In the genomic region with DNA sequence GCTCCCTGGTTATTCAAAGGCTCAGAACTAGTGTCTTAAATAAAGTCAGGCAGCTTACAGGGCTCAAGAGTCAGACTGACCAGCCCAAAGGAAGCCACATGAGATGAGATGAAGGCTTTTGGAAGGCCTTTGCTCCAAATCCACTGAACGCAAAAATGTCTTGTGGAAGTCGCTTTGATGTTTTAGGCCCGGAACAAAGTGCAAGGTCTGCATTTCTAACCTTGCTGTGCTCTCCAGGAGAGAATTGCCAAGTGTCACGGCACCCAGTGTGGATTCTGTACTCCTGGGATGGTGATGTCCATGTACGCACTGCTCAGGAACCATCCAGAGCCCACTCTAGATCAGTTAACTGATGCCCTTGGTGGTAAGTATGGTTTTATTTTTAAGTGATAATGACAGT, we compare ENCODE assay signal across 28 mouse cellular contexts. TPM values are rescaled to one million over a fixed set of nuclear protein-coding genes. Genes with fewer than 3 reads are reported as not detected.
DNase-seq lines count a peak whose midpoint lies in the region; ATAC-seq and TF ChIP-seq lines count a peak whose summit lies in the region.
"Had no signal": no experiment of that assay in that cellular context is flagged by ENCODE, and none has a peak within 500 bp of the region (broad histone marks: within the 10 kb centered on the region; RNA-seq: fewer than 3 reads in every experiment).

No protein-coding gene starts in this region.

- no peaks in the 10 kb centered on the region for H3K9me3 ChIP-seq in forebrain, embryonic 11.5 days (ENCODE audit: control insufficient read depth, low read length)
- no peaks in the 10 kb centered on the region for H3K9me3 ChIP-seq in forebrain, embryonic 15.5 days
- no peaks in the 10 kb centered on the region for H3K9me3 ChIP-seq in kidney, embryonic 15.5 days (replicated peaks)
- no peaks in the 10 kb centered on the region for H3K9me3 ChIP-seq in kidney, embryonic 14.5 days (ENCODE audit: control insufficient read depth, low read length)
- H3K9me3 ChIP-seq: embryonic facial prominence, embryonic 10.5 days; embryonic facial prominence, embryonic 13.5 days; forebrain, embryonic 13.5 days; heart, embryonic 10.5 days; heart, embryonic 13.5 days had no signal

- ATAC-seq in forebrain, embryonic 11.5 days (replicated peaks; ENCODE audit: low FRiP score): no peak
- no peak for ATAC-seq in forebrain, embryonic 15.5 days (replicated peaks)
- no peak for ATAC-seq in kidney, embryonic 15.5 days (replicated peaks; ENCODE audit: low FRiP score)
- ATAC-seq in kidney, embryonic 14.5 days (ENCODE audit: low FRiP score, low TSS enrichment): no peak
- ATAC-seq: activated CD4-positive, CD25-positive, alpha-beta regulatory T cell, adult 4 months; forebrain, embryonic 13.5 days; forebrain, postnatal 0 days; hindbrain, postnatal 0 days had no signal

- TF ChIP-seq POLR2A in kidney, adult 2 months (IDR thresholded peaks at IDR 0.05; ENCODE audit: low read depth, low read length): no peak

- H3K27ac ChIP-seq in forebrain, embryonic 11.5 days (ENCODE audit: low read depth, low read length): no peak overlapping the region
- H3K27ac ChIP-seq in forebrain, embryonic 15.5 days (replicated peaks): no peak overlapping the region
- H3K27ac ChIP-seq in kidney, adult 2 months (ENCODE audit: insufficient read depth, low read depth, low read length): no peak overlapping the region
- no peak overlapping the region for H3K27ac ChIP-seq in kidney, embryonic 15.5 days
- no peak overlapping the region for H3K27ac ChIP-seq in kidney, embryonic 14.5 days (ENCODE audit: low read depth, low read length)
- H3K27ac ChIP-seq: embryonic facial prominence, embryonic 10.5 days; embryonic facial prominence, embryonic 13.5 days; forebrain, embryonic 13.5 days; gastrocnemius, adult 2 months; heart, embryonic 10.5 days; heart, embryonic 13.5 days; hindbrain, embryonic 14.5 days; hindbrain, postnatal 0 days had no signal

- H3K4me2 ChIP-seq in forebrain, embryonic 11.5 days (ENCODE audit: low read depth, low read length, severe bottlenecking): no peak overlapping the region
- H3K4me2 ChIP-seq in forebrain, embryonic 15.5 days (replicated peaks): no peak overlapping the region
- H3K4me2 ChIP-seq in kidney, embryonic 15.5 days: no peak overlapping the region
- H3K4me2 ChIP-seq in kidney, embryonic 14.5 days (replicated peaks; ENCODE audit: low read depth, low read length): no peak overlapping the region
- H3K4me2 ChIP-seq: embryonic facial prominence, embryonic 13.5 days; forebrain, embryonic 13.5 days; heart, embryonic 13.5 days; hindbrain, embryonic 14.5 days had no signal

- no peaks in the 10 kb centered on the region; the same call in 1 of the 2 replicates for H3K4me1 ChIP-seq in forebrain, embryonic 11.5 days (replicated peaks; ENCODE audit: control insufficient read depth, insufficient read depth, low read length)
- peaks cover 13% of the 10 kb centered on the region for H3K4me1 ChIP-seq in forebrain, embryonic 15.5 days
- no peaks in the 10 kb centered on the region for H3K4me1 ChIP-seq in kidney, adult 2 months (ENCODE audit: control insufficient read depth, insufficient read depth, low read length)
- no peaks in the 10 kb centered on the region for H3K4me1 ChIP-seq in kidney, embryonic 15.5 days
- H3K4me1 ChIP-seq in kidney, embryonic 14.5 days (ENCODE audit: control insufficient read depth, insufficient read depth, low read length): no peaks in the 10 kb centered on the region
- H3K4me1 ChIP-seq: embryonic facial prominence, embryonic 10.5 days; embryonic facial prominence, embryonic 13.5 days; heart, embryonic 10.5 days; heart, embryonic 13.5 days had no signal

- WGBS in forebrain, embryonic 11.5 days: 86% methylated on average over 5 of the region's 5 CpGs
- WGBS in forebrain, embryonic 15.5 days: 89% methylated on average over 5 of the region's 5 CpGs
- 89% methylated on average over 5 of the region's 5 CpGs for WGBS in kidney, adult 2 months
- 86% methylated on average over 5 of the region's 5 CpGs for WGBS in kidney, embryonic 15.5 days
- 90% methylated on average over 5 of the region's 5 CpGs for WGBS in kidney, embryonic 14.5 days

- no peak overlapping the region for H3K4me3 ChIP-seq in forebrain, embryonic 11.5 days (ENCODE audit: low read depth, low read length)
- no peak overlapping the region for H3K4me3 ChIP-seq in forebrain, embryonic 15.5 days
- H3K4me3 ChIP-seq in kidney, adult 2 months (ENCODE audit: insufficient read depth, low read depth, low read length): no peak overlapping the region
- no peak overlapping the region for H3K4me3 ChIP-seq in kidney, embryonic 15.5 days (replicated peaks)
- H3K4me3 ChIP-seq in kidney, embryonic 14.5 days (ENCODE audit: low read length): no peak overlapping the region
- H3K4me3 ChIP-seq: embryonic facial prominence, embryonic 10.5 days; embryonic facial prominence, embryonic 13.5 days; erythroblast, embryonic 14.5 days; forebrain, embryonic 13.5 days; gastrocnemius, adult 2 months; heart, embryonic 10.5 days; heart, embryonic 13.5 days had no signal

- no peaks in the 10 kb centered on the region for H3K27me3 ChIP-seq in forebrain, embryonic 11.5 days (ENCODE audit: control insufficient read depth, insufficient read depth, low read length)
- no peaks in the 10 kb centered on the region for H3K27me3 ChIP-seq in forebrain, embryonic 15.5 days
- H3K27me3 ChIP-seq in kidney, adult 2 months (replicated peaks; ENCODE audit: control insufficient read depth, insufficient read depth, low read length): no peaks in the 10 kb centered on the region
- H3K27me3 ChIP-seq in kidney, embryonic 15.5 days: no peaks in the 10 kb centered on the region
- H3K27me3 ChIP-seq in kidney, embryonic 14.5 days (ENCODE audit: control insufficient read depth, insufficient read depth, low read length): no peaks in the 10 kb centered on the region
- H3K27me3 ChIP-seq: embryonic facial prominence, embryonic 13.5 days; forebrain, embryonic 13.5 days; heart, embryonic 13.5 days had no signal

- no peaks in the 10 kb centered on the region for H3K36me3 ChIP-seq in forebrain, embryonic 11.5 days (ENCODE audit: control insufficient read depth, insufficient read depth, low read length)
- no peaks in the 10 kb centered on the region for H3K36me3 ChIP-seq in forebrain, embryonic 15.5 days
- H3K36me3 ChIP-seq in kidney, adult 2 months (ENCODE audit: control insufficient read depth, insufficient read depth, low read length): no peaks in the 10 kb centered on the region
- no peaks in the 10 kb centered on the region for H3K36me3 ChIP-seq in kidney, embryonic 15.5 days
- H3K36me3 ChIP-seq in kidney, embryonic 14.5 days (ENCODE audit: control insufficient read depth, insufficient read depth, low read length): no peaks in the 10 kb centered on the region
- H3K36me3 ChIP-seq: embryonic facial prominence, embryonic 10.5 days; embryonic facial prominence, embryonic 13.5 days; heart, embryonic 10.5 days; heart, embryonic 13.5 days had no signal

- DNase-seq in forebrain, embryonic 11.5 days (ENCODE audit: low spot score): peak; percentile 31
- peak; percentile 57 for DNase-seq in kidney, adult 2 months
- peak; percentile 14 to 46 for DNase-seq in kidney, postnatal 25 days
- DNase-seq: adrenal gland, adult 8-10 months; adrenal gland, postnatal 25 days; cerebellum, adult 11-12 months; cerebellum, adult 8-10 months; cerebellum, postnatal 10 days; cerebellum, postnatal 36 days; embryo, embryonic 11 days; forebrain, postnatal 0 days; gastrocnemius, adult 2 months; gastrocnemius, postnatal 14 days; heart, adult 18-20 months; heart, postnatal 14 days; heart, postnatal 4 days had no signal

- TF ChIP-seq CTCF in kidney, adult 2 months (conservative IDR thresholded peaks at IDR 0.05; ENCODE audit: insufficient read depth, insufficient read length, low read depth, low read length): no peak

- H3K9ac ChIP-seq in forebrain, embryonic 11.5 days (ENCODE audit: low read length): no peak overlapping the region
- no peak overlapping the region for H3K9ac ChIP-seq in forebrain, embryonic 15.5 days (replicated peaks)
- H3K9ac ChIP-seq in kidney, embryonic 15.5 days: no peak overlapping the region
- no peak overlapping the region for H3K9ac ChIP-seq in kidney, embryonic 14.5 days (ENCODE audit: low read depth, low read length)
- H3K9ac ChIP-seq: embryonic facial prominence, embryonic 13.5 days; forebrain, embryonic 13.5 days; forebrain, postnatal 0 days; heart, embryonic 13.5 days; hindbrain, embryonic 14.5 days had no signal

RNA-seq across cellular contexts. Expression of a gene that starts 19.4 kb away (rescaled TPM):
- 0.12 and 0.16 TPM in 2 replicates for polyA plus RNA-seq in forebrain, embryonic 11.5 days (2014; fragmentation: Nextera tagmentation; extraction: Ambion mirVana)
- 0.24 and 0.27 TPM in 2 replicates for polyA plus RNA-seq in forebrain, embryonic 15.5 days (2015; fragmentation: Nextera tagmentation; extraction: Ambion mirVana)
- polyA plus RNA-seq in kidney, adult 2 months (2012; rRNA removed): 1.3 and 1.8 TPM in 2 replicates
- polyA plus RNA-seq in kidney, embryonic 15.5 days (2015; fragmentation: Nextera tagmentation; extraction: Ambion mirVana): 0.30 and 0.32 TPM in 2 replicates
- 0.11 and 0.23 TPM in 2 replicates for polyA plus RNA-seq in kidney, embryonic 14.5 days (2014; fragmentation: Nextera tagmentation; extraction: Ambion mirVana)
- polyA plus RNA-seq: activated CD4-positive, CD25-positive, alpha-beta regulatory T cell, adult 4 months; erythroblast, embryonic 14.5 days had no signal

RNA-seq across cellular contexts. Expression of a gene that starts 30.4 kb away (rescaled TPM):
- polyA plus RNA-seq in forebrain, embryonic 11.5 days (2014; fragmentation: Nextera tagmentation; extraction: Ambion mirVana): 19.5 TPM in 2 replicates
- polyA plus RNA-seq in forebrain, embryonic 15.5 days (2015; fragmentation: Nextera tagmentation; extraction: Ambion mirVana): 30.0 and 30.7 TPM in 2 replicates
- 4.3 and 4.8 TPM in 2 replicates for polyA plus RNA-seq in kidney, adult 2 months (2012; rRNA removed)
- 15.8 and 16.6 TPM in 2 replicates for polyA plus RNA-seq in kidney, embryonic 15.5 days (2015; fragmentation: Nextera tagmentation; extraction: Ambion mirVana)
- 10.3 and 16.1 TPM in 2 replicates for polyA plus RNA-seq in kidney, embryonic 14.5 days (2014; fragmentation: Nextera tagmentation; extraction: Ambion mirVana)

RNA-seq across cellular contexts. Expression of a gene that starts 53.4 kb away (rescaled TPM):
- polyA plus RNA-seq in forebrain, embryonic 11.5 days (2014; fragmentation: Nextera tagmentation; extraction: Ambion mirVana): 28.0 and 31.0 TPM in 2 replicates
- polyA plus RNA-seq in forebrain, embryonic 15.5 days (2015; fragmentation: Nextera tagmentation; extraction: Ambion mirVana): 9.5 and 10.1 TPM in 2 replicates
- 0.03 and 0.05 TPM in 2 replicates for polyA plus RNA-seq in kidney, adult 2 months (2012; rRNA removed)
- polyA plus RNA-seq in kidney, embryonic 15.5 days (2015; fragmentation: Nextera tagmentation; extraction: Ambion mirVana): 18.0 and 19.0 TPM in 2 replicates
- 19.6 and 23.7 TPM in 2 replicates for polyA plus RNA-seq in kidney, embryonic 14.5 days (2014; fragmentation: Nextera tagmentation; extraction: Ambion mirVana)
